Comparison of ENCODE assay signal across 12 mouse cellular contexts in the genomic region with DNA sequence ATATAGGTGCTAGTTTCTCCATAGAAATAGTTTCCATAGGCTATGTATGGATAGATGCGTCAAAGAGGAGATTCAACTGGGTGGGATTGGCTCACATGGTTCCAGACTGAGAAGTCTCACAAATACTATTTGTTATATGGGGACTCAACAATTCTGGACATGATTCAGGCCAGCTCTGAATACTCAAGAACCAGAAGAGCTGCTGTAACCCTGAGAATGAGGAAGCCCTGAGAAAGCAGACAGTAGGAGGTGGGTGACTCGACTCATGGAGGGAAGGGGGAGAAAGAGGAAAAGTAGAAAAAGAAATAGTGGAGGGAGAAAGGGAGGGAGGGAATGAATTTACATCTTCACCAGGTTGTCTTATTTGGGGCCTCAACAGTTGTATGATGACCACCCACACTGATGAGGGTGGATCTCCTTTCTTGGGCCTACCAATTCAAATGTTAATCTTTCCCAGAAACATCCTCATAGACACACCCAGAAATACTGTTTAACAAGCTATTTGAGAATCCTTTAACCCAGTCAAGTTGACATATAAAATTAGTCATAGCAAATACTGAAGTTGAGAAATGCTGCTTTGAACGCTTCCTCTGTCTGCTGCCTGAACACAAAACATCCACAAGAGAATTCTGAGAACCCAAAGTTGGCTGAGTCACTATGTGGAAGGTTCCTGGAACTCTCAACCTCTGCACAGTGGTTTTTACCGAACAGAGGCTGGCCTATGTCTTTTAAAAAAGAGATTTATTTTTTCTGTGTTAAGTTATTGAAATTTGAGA. TPM values are rescaled to one million over a fixed set of nuclear protein-coding genes. Genes with fewer than 3 reads are reported as not detected.
DNase-seq lines count a peak whose midpoint lies in the region.
"Had no signal": no experiment of that assay in that cellular context is flagged by ENCODE, and none has a peak within 500 bp of the region (broad histone marks: within the 10 kb centered on the region; RNA-seq: fewer than 3 reads in every experiment).

No protein-coding gene starts in this region.

- peak; percentile 16 for DNase-seq in gastrocnemius, adult 18-20 months (ENCODE audit: low spot score)
- DNase-seq in gastrocnemius, postnatal 4 days (ENCODE audit: low spot score in 2 of 2) = no peak
- DNase-seq in 3T3-L1 (ENCODE audit: low read depth, low spot score) = peak; percentile 96
- DNase-seq in NIH3T3 (ENCODE audit: low read depth) = peak; percentile 68
- peak; percentile 35 for DNase-seq in induced T-regulatory cell, adult 2 months (ENCODE audit: low read depth)
- DNase-seq in left cerebral cortex, adult 8-10 months (ENCODE audit: low spot score in 2 of 2) = no peak
- no peak for DNase-seq in thymus, postnatal 14 days
- no peak for DNase-seq in liver
- DNase-seq: cerebellum, postnatal 10 days; kidney, postnatal 10 days; midbrain, embryonic 14.5 days had no signal

RNA-seq across cellular contexts. Expression of a gene that starts 54.8 kb away (rescaled TPM):
- 10 to 100 TPM; 13.2 to 26.4 TPM for total RNA-seq in gastrocnemius, adult 18-20 months (2021)
- total RNA-seq in gastrocnemius, postnatal 4 days (2021) = 100 to 1,000 TPM; 163 to 171 TPM
- 1 to 10 TPM; 5.0 to 7.5 (median 6.3) TPM for total RNA-seq in left cerebral cortex, adult 8-10 months (2022)
- total RNA-seq: hematopoietic stem cell, adult 5-6 weeks had no signal

Comparison
In these comparisons a context has a peak if more than half of its experiments do, and no peak if none do; other contexts are left out.
1. DNase-seq: peak in gastrocnemius, adult 18-20 months (single experiment), 3T3-L1 (single experiment), NIH3T3 (single experiment) and induced T-regulatory cell, adult 2 months (single experiment); none in gastrocnemius, postnatal 4 days (0 of 2), left cerebral cortex, adult 8-10 months (0 of 2), thymus, postnatal 14 days (single experiment) and liver (single experiment).
2. RNA of a gene that starts 54.8 kb away (total RNA-seq): 163 to 171 TPM in gastrocnemius, postnatal 4 days; 13.2 to 26.4 TPM in gastrocnemius, adult 18-20 months and 5.0 to 7.5 TPM in left cerebral cortex, adult 8-10 months; every median in the first group is over 4 times any median in the second.